In the genomic region with DNA sequence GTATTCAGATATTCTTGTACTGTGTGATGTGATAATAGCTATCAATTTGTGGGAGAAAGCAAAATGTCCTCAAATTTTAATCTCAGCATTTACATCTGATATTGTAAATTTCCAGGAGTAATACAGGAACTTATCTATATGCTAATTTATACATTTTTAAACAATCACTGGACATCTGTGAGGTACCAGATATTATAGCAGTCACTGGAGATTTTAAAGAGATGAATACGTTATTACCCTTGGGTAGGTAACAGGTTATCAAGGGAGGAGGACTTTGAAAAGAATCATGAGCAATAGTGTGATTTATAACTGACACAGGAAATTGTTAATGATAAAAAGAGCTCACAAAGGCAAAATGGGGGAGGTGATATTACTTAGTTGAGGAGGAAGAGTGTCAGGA, we compare ENCODE assay signal across 21 mouse cellular contexts.
A peak's percentile ranks its signal among the peaks of the same experiment; 100 is the strongest.
DNase-seq lines count a peak whose midpoint lies in the region; ATAC-seq lines count a peak whose summit lies in the region.
"Had no signal": no experiment of that assay in that cellular context is flagged by ENCODE, and none has a peak within 500 bp of the region (broad histone marks: within the 10 kb centered on the region; RNA-seq: fewer than 3 reads in every experiment).

No protein-coding gene starts in this region.

- H3K4me3 ChIP-seq in hindbrain, embryonic 11.5 days (ENCODE audit: low read depth, low read length): no peak overlapping the region
- H3K4me3 ChIP-seq in hindbrain, embryonic 16.5 days (ENCODE audit: low read length): no peak overlapping the region
- H3K4me3 ChIP-seq in midbrain, embryonic 12.5 days: no peak overlapping the region
- no peak overlapping the region for H3K4me3 ChIP-seq in midbrain, embryonic 14.5 days (replicated peaks; ENCODE audit: low read depth, low read length)
- no peak overlapping the region for H3K4me3 ChIP-seq in neural tube, embryonic 11.5 days (ENCODE audit: low read depth, low read length)
- no peak overlapping the region for H3K4me3 ChIP-seq in neural tube, embryonic 15.5 days (replicated peaks)

- peak; percentile 74; the same call in 1 of the 2 replicates for ATAC-seq in hindbrain, embryonic 11.5 days (ENCODE audit: low FRiP score)
- no peak for ATAC-seq in hindbrain, embryonic 16.5 days
- ATAC-seq in midbrain, embryonic 12.5 days (ENCODE audit: low FRiP score, low read depth): peak; percentile 56; the same call in 1 of the 2 replicates
- no peak; the same call in 1 of the 2 replicates for ATAC-seq in midbrain, embryonic 14.5 days (ENCODE audit: low FRiP score, low TSS enrichment)
- peak; percentile 25; the same call in 1 of the 2 replicates for ATAC-seq in neural tube, embryonic 11.5 days (ENCODE audit: insufficient read depth, low FRiP score, low TSS enrichment)
- ATAC-seq in neural tube, embryonic 15.5 days (ENCODE audit: low FRiP score): no peak
- ATAC-seq: activated CD4-positive, CD25-positive, alpha-beta regulatory T cell, adult 4 months; CD4-positive, CD25-positive, alpha-beta regulatory T cell, adult 4 months; Patski had no signal

- H3K36me3 ChIP-seq in hindbrain, embryonic 11.5 days (ENCODE audit: control insufficient read depth, insufficient read depth, low read length): no peaks in the 10 kb centered on the region
- H3K36me3 ChIP-seq in hindbrain, embryonic 16.5 days (ENCODE audit: control insufficient read depth, insufficient read depth, low read length): no peaks in the 10 kb centered on the region
- H3K36me3 ChIP-seq in midbrain, embryonic 12.5 days: no peaks in the 10 kb centered on the region
- no peaks in the 10 kb centered on the region for H3K36me3 ChIP-seq in midbrain, embryonic 14.5 days (ENCODE audit: control insufficient read depth, insufficient read depth, low read length)
- H3K36me3 ChIP-seq in neural tube, embryonic 11.5 days (ENCODE audit: control insufficient read depth, insufficient read depth, low read length): no peaks in the 10 kb centered on the region
- H3K36me3 ChIP-seq in neural tube, embryonic 15.5 days: no peaks in the 10 kb centered on the region
- H3K36me3 ChIP-seq: G1E had no signal

- no peak overlapping the region for H3K4me2 ChIP-seq in hindbrain, embryonic 11.5 days (replicated peaks; ENCODE audit: low read depth, low read length)
- no peak overlapping the region for H3K4me2 ChIP-seq in hindbrain, embryonic 16.5 days (ENCODE audit: low read length)
- no peak overlapping the region for H3K4me2 ChIP-seq in midbrain, embryonic 12.5 days (replicated peaks)
- H3K4me2 ChIP-seq in midbrain, embryonic 14.5 days (ENCODE audit: low read length): no peak overlapping the region
- no peak overlapping the region for H3K4me2 ChIP-seq in neural tube, embryonic 11.5 days (ENCODE audit: low read depth)
- no peak overlapping the region for H3K4me2 ChIP-seq in neural tube, embryonic 15.5 days

- H3K27me3 ChIP-seq in hindbrain, embryonic 11.5 days (ENCODE audit: control insufficient read depth, insufficient read depth, low read length): no peaks in the 10 kb centered on the region
- H3K27me3 ChIP-seq in hindbrain, embryonic 16.5 days (replicated peaks; ENCODE audit: control insufficient read depth, insufficient read depth, low read length): no peaks in the 10 kb centered on the region
- no peaks in the 10 kb centered on the region for H3K27me3 ChIP-seq in midbrain, embryonic 12.5 days
- no peaks in the 10 kb centered on the region for H3K27me3 ChIP-seq in midbrain, embryonic 14.5 days (ENCODE audit: control insufficient read depth, insufficient read depth, low read length)
- no peaks in the 10 kb centered on the region for H3K27me3 ChIP-seq in neural tube, embryonic 11.5 days (ENCODE audit: control insufficient read depth, insufficient read depth, low read length)
- no peaks in the 10 kb centered on the region for H3K27me3 ChIP-seq in neural tube, embryonic 15.5 days (replicated peaks)
- H3K27me3 ChIP-seq: CH12.LX, Patski had no signal

- no peak for DNase-seq in hindbrain, embryonic 11.5 days (ENCODE audit: low spot score)
- DNase-seq in midbrain, embryonic 14.5 days: no peak
- no peak for DNase-seq in neural tube, embryonic 11.5 days (ENCODE audit: low spot score)
- DNase-seq: adrenal gland, adult 2 months; adrenal gland, adult 8-10 months; adrenal gland, postnatal 10 days; adrenal gland, postnatal 14 days; adrenal gland, postnatal 25 days; adrenal gland, postnatal 36 days; B cell, adult 2 months; cerebellum, adult 11 months; cerebellum, adult 11-12 months; cerebellum, adult 18-20 months had no signal

- WGBS in hindbrain, embryonic 11.5 days: 82% methylated on average over 1 of the region's 1 CpGs
- 60% methylated on average over 1 of the region's 1 CpGs for WGBS in hindbrain, embryonic 16.5 days
- WGBS in midbrain, embryonic 12.5 days: 75% methylated on average over 1 of the region's 1 CpGs
- 71% methylated on average over 1 of the region's 1 CpGs for WGBS in midbrain, embryonic 14.5 days
- WGBS in neural tube, embryonic 11.5 days: 80% methylated on average over 1 of the region's 1 CpGs
- WGBS in neural tube, embryonic 15.5 days: 85% methylated on average over 1 of the region's 1 CpGs

- H3K9ac ChIP-seq in hindbrain, embryonic 11.5 days (ENCODE audit: low read depth, low read length): no peak overlapping the region
- no peak overlapping the region for H3K9ac ChIP-seq in hindbrain, embryonic 16.5 days (ENCODE audit: low read depth, low read length)
- no peak overlapping the region for H3K9ac ChIP-seq in midbrain, embryonic 12.5 days (replicated peaks)
- no peak overlapping the region for H3K9ac ChIP-seq in midbrain, embryonic 14.5 days (replicated peaks; ENCODE audit: low read length)
- H3K9ac ChIP-seq in neural tube, embryonic 11.5 days (ENCODE audit: low read length): no peak overlapping the region
- H3K9ac ChIP-seq in neural tube, embryonic 15.5 days (replicated peaks): no peak overlapping the region

- H3K9me3 ChIP-seq in hindbrain, embryonic 11.5 days (ENCODE audit: control insufficient read depth, low read length): no peaks in the 10 kb centered on the region
- no peaks in the 10 kb centered on the region for H3K9me3 ChIP-seq in hindbrain, embryonic 16.5 days (ENCODE audit: control insufficient read depth, low read length)
- no peaks in the 10 kb centered on the region for H3K9me3 ChIP-seq in midbrain, embryonic 12.5 days
- no peaks in the 10 kb centered on the region for H3K9me3 ChIP-seq in midbrain, embryonic 14.5 days (ENCODE audit: control insufficient read depth, low read length)
- no peaks in the 10 kb centered on the region for H3K9me3 ChIP-seq in neural tube, embryonic 11.5 days (ENCODE audit: control insufficient read depth, low read length)
- H3K9me3 ChIP-seq in neural tube, embryonic 15.5 days (replicated peaks): no peaks in the 10 kb centered on the region
- H3K9me3 ChIP-seq: G1E had no signal

- H3K27ac ChIP-seq in hindbrain, embryonic 11.5 days (ENCODE audit: low read depth, low read length): no peak overlapping the region
- H3K27ac ChIP-seq in hindbrain, embryonic 16.5 days (ENCODE audit: low read depth, low read length): no peak overlapping the region
- H3K27ac ChIP-seq in midbrain, embryonic 12.5 days (replicated peaks): no peak overlapping the region
- no peak overlapping the region for H3K27ac ChIP-seq in midbrain, embryonic 14.5 days (replicated peaks; ENCODE audit: low read depth, low read length)
- H3K27ac ChIP-seq in neural tube, embryonic 11.5 days (ENCODE audit: low read depth, low read length): no peak overlapping the region
- no peak overlapping the region for H3K27ac ChIP-seq in neural tube, embryonic 15.5 days (replicated peaks)

- H3K4me1 ChIP-seq in hindbrain, embryonic 11.5 days (replicated peaks; ENCODE audit: control insufficient read depth, insufficient read depth, low read length): no peaks in the 10 kb centered on the region
- H3K4me1 ChIP-seq in hindbrain, embryonic 16.5 days (ENCODE audit: control insufficient read depth, insufficient read depth, low read depth, low read length): no peaks in the 10 kb centered on the region
- H3K4me1 ChIP-seq in midbrain, embryonic 12.5 days: no peaks in the 10 kb centered on the region
- no peaks in the 10 kb centered on the region for H3K4me1 ChIP-seq in midbrain, embryonic 14.5 days (ENCODE audit: control insufficient read depth, insufficient read depth, low read length)
- H3K4me1 ChIP-seq in neural tube, embryonic 11.5 days (ENCODE audit: control insufficient read depth, insufficient read depth, low read length): no peaks in the 10 kb centered on the region
- no peaks in the 10 kb centered on the region for H3K4me1 ChIP-seq in neural tube, embryonic 15.5 days

Comparison
In these comparisons a context has a peak if more than half of its experiments do, and no peak if none do; other contexts are left out.
1. ATAC-seq: peak in hindbrain, embryonic 11.5 days (single experiment), midbrain, embryonic 12.5 days (single experiment) and neural tube, embryonic 11.5 days (single experiment); none in hindbrain, embryonic 16.5 days (single experiment), midbrain, embryonic 14.5 days (single experiment) and neural tube, embryonic 15.5 days (single experiment).